Mouse (Mus musculus) heart, embryonic 11.5 days (tissue): Measurements from ENCODE around the gene Olfr455. TPM values are rescaled to one million over a fixed set of nuclear protein-coding genes. Genes with fewer than 3 reads are reported as not detected.

Experiments
- ATAC-seq: fragments of 200-750 bp; cut with Nextera tagmentation; replicated peaks from 2 replicates; pipeline ENCODE4 v1.8.0; 2017; ENCODE audit warnings: moderate library complexity; ENCODE audit not compliant: insufficient number of reproducible peaks, low FRiP score, low TSS enrichment
- H3K27ac ChIP-seq: fragments of 300-500 bp; sonication (generic); 2 replicates; pipeline ENCODE4 v1.5.1; 2014; ENCODE audit warnings: mild to moderate bottlenecking, low read depth, low read length
- H3K27me3 ChIP-seq: fragments of 300-500 bp; sonication (generic); 2 replicates; pipeline ENCODE4 v1.6.1; 2014; ENCODE audit warnings: mild to moderate bottlenecking, low read length, mixed read lengths; ENCODE audit not compliant: control insufficient read depth, insufficient read depth
- H3K36me3 ChIP-seq: fragments of 300-500 bp; sonication (generic); 2 replicates; pipeline ENCODE4 v1.6.1; 2014; ENCODE audit warnings: mild to moderate bottlenecking, low read length, moderate library complexity, mixed read lengths; ENCODE audit not compliant: control insufficient read depth, insufficient read depth
- H3K4me1 ChIP-seq: fragments of 300-500 bp; sonication (generic); 2 replicates; pipeline ENCODE4 v1.6.1; 2014; ENCODE audit warnings: low read length; ENCODE audit not compliant: control insufficient read depth, insufficient read depth
- H3K4me2 ChIP-seq: fragments of 300-500 bp; sonication (generic); 2 replicates; pipeline ENCODE4 v1.6.1; 2014; ENCODE audit warnings: mild to moderate bottlenecking, moderate library complexity
- H3K4me3 ChIP-seq: fragments of 300-500 bp; sonication (generic); 2 replicates; pipeline ENCODE4 v1.5.1; 2014; ENCODE audit warnings: low read depth, low read length
- H3K9ac ChIP-seq: fragments of 300-500 bp; sonication (generic); 2 replicates; pipeline ENCODE4 v1.6.1; 2014; ENCODE audit warnings: mild to moderate bottlenecking, low read depth, low read length, moderate library complexity
- H3K9me3 ChIP-seq: fragments of 300-500 bp; sonication (generic); replicated peaks from 2 replicates; pipeline ENCODE4 v1.6.1; 2016; ENCODE audit warnings: low read length; ENCODE audit not compliant: control insufficient read depth
- whole genome bisulfite sequencing: fragments of 180-500 bp; shearing (Covaris S2); extraction: QIAGEN DNeasy Blood & Tissue Kit; methylation state at CpG from one replicate; pipeline ENCODE4 v1.1.7; 2014; ENCODE audit not compliant: insufficient replicate concordance; 5-methylcytosine and 5-hydroxymethylcytosine counted together
- polyA plus RNA-seq: library from polyadenylated mRNA; unstranded; fragments of >200 nt; fragmentation: Nextera tagmentation; extraction: Ambion mirVana; gene quantifications from 2 replicates; pipeline ENCODE4 v1.2.1, GENCODE M21; 2014

The Olfr455 gene
- polyA plus RNA-seq, 1 experiment from 2014 or later = not detected

- Histone ChIP-seq H3K27ac (no peak overlapping the region), H3K36me3 (no peaks in the 10 kb centered on the region), H3K9ac (no peak overlapping the region), H3K4me2 (no peak overlapping the region), H3K27me3 (no peaks in the 10 kb centered on the region), H3K4me3 (no peak overlapping the region), H3K9me3 (no peaks in the 10 kb centered on the region), H3K4me1 (no peaks in the 10 kb centered on the region)
- ATAC-seq = no peak
- WGBS = 67% methylated on average over 2 of the region's 2 CpGs
Measured at GRCm38 (mm10) chr6:42566076-42566598, 18.8 kb upstream of the Olfr455 start.

- Histone ChIP-seq H3K4me2 (no peak overlapping the region), H3K9me3 (no peaks in the 10 kb centered on the region), H3K27ac (no peak overlapping the region), H3K4me1 (0 out of 2 replicates have a peak, but pooled peaks cover 2% of the 10 kb centered on the region), H3K36me3 (no peaks in the 10 kb centered on the region), H3K4me3 (no peak overlapping the region), H3K27me3 (no peaks in the 10 kb centered on the region), H3K9ac (no peak overlapping the region)
- no peak for ATAC-seq
- 40% methylated on average over 2 of the region's 2 CpGs for WGBS
Measured at GRCm38 (mm10) chr6:42562280-42562679, 14.9 kb upstream of the Olfr455 start.

- ATAC-seq = no peak
- WGBS = 65% methylated on average over 5 of the region's 5 CpGs
- Histone ChIP-seq H3K4me2 (no peak overlapping the region), H3K27ac (no peak overlapping the region), H3K9me3 (no peaks in the 10 kb centered on the region), H3K4me3 (no peak overlapping the region), H3K27me3 (no peaks in the 10 kb centered on the region), H3K36me3 (no peaks in the 10 kb centered on the region), H3K9ac (no peak overlapping the region), H3K4me1 (0 out of 2 replicates have a peak, but pooled peaks cover 2% of the 10 kb centered on the region)
Measured at GRCm38 (mm10) chr6:42560885-42561284, 13.5 kb upstream of the Olfr455 start.

GRCm38 (mm10) chr6:42558641-42559040 is 11.3 kb upstream of the Olfr455 start:
- Histone ChIP-seq H3K27me3 (no peaks in the 10 kb centered on the region), H3K4me2 (no peak overlapping the region), H3K4me3 (no peak overlapping the region), H3K9ac (no peak overlapping the region), H3K4me1 (0 out of 2 replicates have a peak, but pooled peaks cover 2% of the 10 kb centered on the region), H3K36me3 (no peaks in the 10 kb centered on the region), H3K27ac (no peak overlapping the region), H3K9me3 (no peaks in the 10 kb centered on the region)
- WGBS = 93% methylated on average over 14 of the region's 14 CpGs
- no peak for ATAC-seq

- Histone ChIP-seq H3K36me3 (no peaks in the 10 kb centered on the region), H3K9me3 (no peaks in the 10 kb centered on the region), H3K27me3 (no peaks in the 10 kb centered on the region), H3K4me2 (no peak overlapping the region), H3K4me1 (peaks cover 3% of the 10 kb centered on the region; the same call in 1 of the 2 replicates), H3K9ac (no peak overlapping the region), H3K27ac (no peak overlapping the region), H3K4me3 (no peak overlapping the region)
- no peak for ATAC-seq
- 82% methylated on average over 2 of the region's 2 CpGs for WGBS
Measured at GRCm38 (mm10) chr6:42546180-42546579, 1.2 kb downstream of the Olfr455 start.

- H3K9ac ChIP-seq = no peak overlapping the region
- H3K36me3 ChIP-seq = no peaks in the 10 kb centered on the region
- no peak for ATAC-seq
- no peak overlapping the region for H3K4me3 ChIP-seq
- WGBS = 34% methylated on average over 2 of the region's 2 CpGs
- no peak overlapping the region for H3K4me2 ChIP-seq
- no peaks in the 10 kb centered on the region for H3K27me3 ChIP-seq
- H3K9me3 ChIP-seq = no peaks in the 10 kb centered on the region
- no peak overlapping the region for H3K27ac ChIP-seq
- peaks cover 3% of the 10 kb centered on the region; the same call in 1 of the 2 replicates for H3K4me1 ChIP-seq
Measured at GRCm38 (mm10) chr6:42545451-42545885, 1.9 kb downstream of the Olfr455 start.

- WGBS = 23% methylated on average over 1 of the region's 1 CpGs
- Histone ChIP-seq H3K36me3 (no peaks in the 10 kb centered on the region), H3K4me1 (peaks cover 3% of the 10 kb centered on the region; the same call in 1 of the 2 replicates), H3K4me3 (no peak overlapping the region), H3K27me3 (no peaks in the 10 kb centered on the region), H3K4me2 (no peak overlapping the region), H3K27ac (no peak overlapping the region), H3K9me3 (no peaks in the 10 kb centered on the region), H3K9ac (no peak overlapping the region)
- ATAC-seq = no peak
Measured at GRCm38 (mm10) chr6:42544846-42545245, 2.5 kb downstream of the Olfr455 start.

- 70% methylated on average over 4 of the region's 4 CpGs for WGBS
- Histone ChIP-seq H3K4me1 (peaks cover 3% of the 10 kb centered on the region; the same call in 1 of the 2 replicates), H3K9me3 (no peaks in the 10 kb centered on the region), H3K4me2 (no peak overlapping the region), H3K9ac (no peak overlapping the region), H3K4me3 (no peak overlapping the region), H3K27me3 (no peaks in the 10 kb centered on the region), H3K27ac (no peak overlapping the region), H3K36me3 (no peaks in the 10 kb centered on the region)
- no peak for ATAC-seq
Measured at GRCm38 (mm10) chr6:42542036-42543031, 5.1 kb downstream of the Olfr455 start.
